Mouse (Mus musculus): Measurements from ENCODE around the gene Myh7. TPM values are rescaled to one million over a fixed set of nuclear protein-coding genes. Genes with fewer than 3 reads are reported as not detected.

Gene Myh7
- polyA plus RNA-seq, 1 experiment from 2014 or later = 2.0 TPM

DNA sequence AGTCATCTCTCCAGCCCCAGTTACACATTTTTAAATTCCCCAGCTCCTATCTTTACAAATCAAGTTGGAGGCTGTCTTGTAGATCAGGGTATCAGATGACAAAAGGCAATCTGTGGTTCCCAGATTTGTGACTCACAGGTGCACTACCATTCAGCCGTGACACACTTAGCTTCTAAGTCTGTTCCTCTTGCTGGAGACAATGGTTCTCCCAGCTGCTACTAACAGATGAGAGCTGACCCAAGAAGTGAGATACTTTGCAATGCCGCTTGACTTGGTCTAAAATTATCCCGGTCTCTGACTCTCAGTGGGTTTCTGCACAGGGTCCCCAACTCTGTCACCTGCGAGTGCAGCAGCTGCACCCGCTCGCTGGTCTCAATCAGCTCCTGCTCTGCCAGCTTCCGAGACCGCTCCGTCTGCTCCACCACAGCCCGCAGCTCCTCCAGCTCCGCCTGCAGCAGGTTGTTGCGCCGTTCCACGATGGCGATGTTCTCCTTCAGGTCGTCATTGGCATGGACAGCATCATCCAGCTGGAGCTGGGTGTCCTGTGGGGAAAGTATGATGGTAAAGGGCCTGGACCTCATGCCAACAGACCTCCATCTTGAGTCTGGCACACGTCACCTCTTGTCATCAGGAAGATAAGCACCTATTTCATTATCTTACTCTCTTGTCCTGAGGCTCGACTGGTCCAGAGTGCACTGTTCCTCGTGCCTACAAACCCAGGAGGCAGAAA is 48.3 kb downstream of the Myh7 start:
- Histone ChIP-seq H3K27me3 (ENCODE audit: control insufficient read depth, insufficient read depth, low read length) (no peaks in the 10 kb centered on the region), H3K4me3 (ENCODE audit: low read length) (no peak overlapping the region), H3K9ac (ENCODE audit: low read depth, low read length) (no peak overlapping the region), H3K36me3 (ENCODE audit: control insufficient read depth, insufficient read depth, low read length) (no peaks in the 10 kb centered on the region), H3K4me1 (ENCODE audit: control insufficient read depth, insufficient read depth, low read length) (no peaks in the 10 kb centered on the region), H3K4me2 (replicated peaks; ENCODE audit: low read depth, low read length) (no peak overlapping the region), H3K9me3 (ENCODE audit: control insufficient read depth, low read length) (no peaks in the 10 kb centered on the region), H3K27ac (ENCODE audit: low read depth, low read length) (no peak overlapping the region)
- no peak for ATAC-seq (ENCODE audit: low FRiP score, low TSS enrichment)
- 55% methylated on average over 19 of the region's 19 CpGs for WGBS

DNA sequence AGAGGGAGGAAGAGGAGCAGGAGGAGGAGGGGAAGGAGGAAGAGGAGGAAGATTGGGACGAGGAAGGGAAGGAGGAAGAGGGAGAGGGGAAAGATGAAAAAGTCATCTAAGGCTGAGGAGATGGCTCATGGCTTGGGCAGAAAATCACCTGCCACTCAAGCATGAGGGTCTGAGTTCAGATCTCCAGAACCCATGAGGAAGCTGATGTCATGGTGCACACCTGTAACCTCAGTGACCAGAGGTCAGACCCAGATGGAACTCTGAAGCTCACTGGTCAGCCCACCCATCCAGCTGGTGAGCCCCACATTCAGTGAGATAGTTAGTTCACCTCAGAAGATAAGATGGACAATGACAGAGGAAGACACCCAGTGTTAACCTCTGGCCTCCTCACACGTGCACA is 49.5 kb downstream of the Myh7 start:
- Histone ChIP-seq H3K9ac (ENCODE audit: low read depth, low read length) (no peak overlapping the region), H3K27ac (ENCODE audit: low read depth, low read length) (no peak overlapping the region), H3K4me2 (replicated peaks; ENCODE audit: low read depth, low read length) (no peak overlapping the region), H3K4me3 (ENCODE audit: low read length) (no peak overlapping the region), H3K9me3 (ENCODE audit: control insufficient read depth, low read length) (no peaks in the 10 kb centered on the region), H3K36me3 (ENCODE audit: control insufficient read depth, insufficient read depth, low read length) (no peaks in the 10 kb centered on the region), H3K4me1 (ENCODE audit: control insufficient read depth, insufficient read depth, low read length) (0 out of 2 replicates have a peak, but pooled peaks cover under 1% of the 10 kb centered on the region), H3K27me3 (ENCODE audit: control insufficient read depth, insufficient read depth, low read length) (no peaks in the 10 kb centered on the region)
- no peak for ATAC-seq (ENCODE audit: low FRiP score, low TSS enrichment)
- 75% methylated on average over 2 of the region's 2 CpGs for WGBS

DNA sequence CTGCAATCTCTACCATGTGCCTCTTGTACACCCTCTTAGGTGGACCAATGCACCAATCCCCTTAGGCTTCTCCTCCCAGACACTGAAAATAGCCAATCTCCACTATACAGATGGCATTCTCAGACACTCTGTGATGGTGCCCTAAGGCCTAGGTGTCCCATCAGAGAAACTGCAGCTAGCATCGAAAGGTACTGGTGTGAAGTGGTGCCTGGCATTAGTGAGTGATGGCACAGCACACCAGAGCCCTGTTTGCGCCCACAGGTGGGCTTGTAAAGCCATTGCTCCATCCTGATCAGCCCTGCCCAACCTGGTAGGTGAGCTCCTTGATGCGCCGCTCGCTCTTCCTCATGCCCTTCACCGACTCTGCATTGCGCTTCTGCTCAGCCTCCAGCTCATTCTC is 50.5 kb downstream of the Myh7 start:
- no peak for ATAC-seq (ENCODE audit: low FRiP score, low TSS enrichment)
- H3K9ac ChIP-seq (ENCODE audit: low read depth, low read length) = no peak overlapping the region
- H3K27ac ChIP-seq (ENCODE audit: low read depth, low read length) = no peak overlapping the region
- H3K36me3 ChIP-seq (ENCODE audit: control insufficient read depth, insufficient read depth, low read length) = no peaks in the 10 kb centered on the region
- H3K4me3 ChIP-seq (ENCODE audit: low read length) = no peak overlapping the region
- H3K9me3 ChIP-seq (ENCODE audit: control insufficient read depth, low read length) = no peaks in the 10 kb centered on the region
- H3K4me1 ChIP-seq (ENCODE audit: control insufficient read depth, insufficient read depth, low read length) = 0 out of 2 replicates have a peak, but pooled peaks cover 8% of the 10 kb centered on the region
- 94% methylated on average over 7 of the region's 7 CpGs for WGBS
- H3K27me3 ChIP-seq (ENCODE audit: control insufficient read depth, insufficient read depth, low read length) = no peaks in the 10 kb centered on the region
- H3K4me2 ChIP-seq (replicated peaks; ENCODE audit: low read depth, low read length) = no peak overlapping the region

DNA sequence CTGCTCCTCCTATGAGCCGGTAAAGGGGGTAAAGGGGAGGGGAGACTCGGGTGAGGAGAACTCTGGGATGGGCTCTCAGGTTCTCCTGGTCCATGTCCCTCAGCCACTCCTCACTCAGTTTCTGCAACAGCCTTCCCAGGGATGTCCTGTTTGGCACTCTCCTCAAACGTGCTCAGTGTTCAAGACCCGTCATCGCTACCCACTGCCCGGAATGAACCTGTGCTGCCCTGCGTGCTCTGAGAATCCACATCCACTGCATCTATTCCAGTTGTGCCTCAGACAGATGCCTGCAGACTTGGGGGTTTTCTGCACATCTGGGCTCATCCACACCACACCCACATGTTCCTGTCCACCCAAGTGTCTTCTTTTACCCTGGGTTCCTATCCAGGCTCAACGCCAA is 51.9 kb downstream of the Myh7 start:
- Histone ChIP-seq H3K4me1 (ENCODE audit: control insufficient read depth, insufficient read depth, low read length) (0 out of 2 replicates have a peak, but pooled peaks cover 8% of the 10 kb centered on the region), H3K36me3 (ENCODE audit: control insufficient read depth, insufficient read depth, low read length) (no peaks in the 10 kb centered on the region), H3K27me3 (ENCODE audit: control insufficient read depth, insufficient read depth, low read length) (no peaks in the 10 kb centered on the region), H3K4me3 (ENCODE audit: low read length) (no peak overlapping the region), H3K9ac (ENCODE audit: low read depth, low read length) (no peak overlapping the region), H3K4me2 (replicated peaks; ENCODE audit: low read depth, low read length) (no peak overlapping the region), H3K9me3 (ENCODE audit: control insufficient read depth, low read length) (no peaks in the 10 kb centered on the region), H3K27ac (ENCODE audit: low read depth, low read length) (no peak overlapping the region)
- 93% methylated on average over 8 of the region's 8 CpGs for whole genome bisulfite sequencing
- ATAC-seq (ENCODE audit: low FRiP score, low TSS enrichment) = no peak

DNA sequence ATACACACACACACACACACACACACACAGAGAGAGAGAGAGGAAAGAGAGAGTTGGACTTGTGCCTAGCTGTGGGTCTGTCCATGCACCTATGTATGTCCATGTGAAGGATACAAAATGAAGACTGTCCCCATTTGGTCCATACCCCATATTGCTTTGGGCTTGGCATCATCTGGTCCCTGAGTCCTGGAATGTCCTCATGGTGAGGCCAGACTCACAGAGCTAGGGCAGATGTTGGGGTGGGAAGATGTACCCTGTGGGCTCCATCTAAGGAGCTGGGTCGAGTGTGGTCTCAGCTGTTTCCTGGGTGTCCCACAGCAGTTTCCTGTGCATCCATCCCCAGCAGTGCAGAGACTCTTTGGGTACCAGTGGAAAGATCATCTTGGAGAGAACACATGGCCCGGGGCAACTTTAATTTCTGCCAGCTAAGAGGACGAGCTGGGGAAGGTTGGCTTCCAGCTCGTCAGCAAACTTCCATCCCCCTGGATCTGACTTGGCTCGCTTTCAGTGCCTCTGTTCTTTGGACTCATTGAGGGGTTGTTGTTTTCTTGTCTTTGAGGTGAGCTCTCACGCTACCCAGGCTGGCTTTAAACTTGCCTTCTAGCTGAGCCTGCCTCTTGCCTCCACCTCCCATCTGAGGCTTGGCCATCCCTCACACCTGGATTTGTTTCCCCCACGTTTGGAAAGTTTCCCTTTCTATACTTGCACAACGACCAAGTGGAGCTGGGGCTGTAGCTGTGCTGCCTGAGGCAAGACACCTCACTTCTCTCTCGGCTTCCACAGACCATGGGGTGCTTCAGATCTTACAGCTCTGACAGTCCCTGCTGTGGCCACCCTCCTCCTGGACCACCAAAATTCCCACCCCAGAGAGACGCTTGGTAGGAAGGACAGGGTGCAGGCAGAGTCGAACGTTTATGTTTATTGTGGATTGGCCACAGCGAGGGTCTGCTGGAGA is 53.1 kb downstream of the Myh7 start:
- Histone ChIP-seq H3K36me3 (ENCODE audit: control insufficient read depth, insufficient read depth, low read length) (no peaks in the 10 kb centered on the region), H3K4me3 (ENCODE audit: low read length) (no peak overlapping the region), H3K27ac (ENCODE audit: low read depth, low read length) (no peak overlapping the region), H3K9me3 (ENCODE audit: control insufficient read depth, low read length) (no peaks in the 10 kb centered on the region), H3K4me1 (ENCODE audit: control insufficient read depth, insufficient read depth, low read length) (peaks cover 14% of the 10 kb centered on the region), H3K4me2 (replicated peaks; ENCODE audit: low read depth, low read length) (no peak overlapping the region), H3K27me3 (ENCODE audit: control insufficient read depth, insufficient read depth, low read length) (no peaks in the 10 kb centered on the region), H3K9ac (ENCODE audit: low read depth, low read length) (no peak overlapping the region)
- no peak for ATAC-seq (ENCODE audit: low FRiP score, low TSS enrichment)
- WGBS = 67% methylated on average over 13 of the region's 13 CpGs

DNA sequence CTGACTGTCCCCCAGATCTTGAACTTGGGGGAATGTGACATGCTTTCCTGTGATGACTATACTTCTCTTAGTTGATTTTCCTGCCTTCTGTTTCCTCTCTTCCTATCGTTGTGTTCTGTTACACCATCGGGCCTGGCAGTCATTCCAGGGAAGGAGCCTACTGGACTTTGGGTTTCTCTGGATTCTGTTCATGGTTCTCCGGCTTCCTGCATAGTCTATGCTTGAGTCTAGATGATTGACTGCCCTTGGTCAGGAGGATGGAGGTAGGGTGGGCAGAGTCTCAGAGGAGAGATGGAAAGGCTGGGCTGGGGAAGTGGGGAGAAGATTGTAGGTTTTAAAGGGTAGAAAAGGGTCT is 54.3 kb downstream of the Myh7 start:
- WGBS = 74% methylated on average over 3 of the region's 3 CpGs
- peaks cover 17% of the 10 kb centered on the region for H3K4me1 ChIP-seq (ENCODE audit: control insufficient read depth, insufficient read depth, low read length)
- ATAC-seq (ENCODE audit: low FRiP score, low TSS enrichment) = no peak
- no peaks in the 10 kb centered on the region for H3K27me3 ChIP-seq (ENCODE audit: control insufficient read depth, insufficient read depth, low read length)
- H3K9me3 ChIP-seq (ENCODE audit: control insufficient read depth, low read length) = no peaks in the 10 kb centered on the region
- H3K4me3 ChIP-seq (ENCODE audit: low read length) = no peak overlapping the region
- no peaks in the 10 kb centered on the region for H3K36me3 ChIP-seq (ENCODE audit: control insufficient read depth, insufficient read depth, low read length)
- no peak overlapping the region for H3K9ac ChIP-seq (ENCODE audit: low read depth, low read length)
- no peak overlapping the region for H3K27ac ChIP-seq (ENCODE audit: low read depth, low read length)
- no peak overlapping the region for H3K4me2 ChIP-seq (replicated peaks; ENCODE audit: low read depth, low read length)

DNA sequence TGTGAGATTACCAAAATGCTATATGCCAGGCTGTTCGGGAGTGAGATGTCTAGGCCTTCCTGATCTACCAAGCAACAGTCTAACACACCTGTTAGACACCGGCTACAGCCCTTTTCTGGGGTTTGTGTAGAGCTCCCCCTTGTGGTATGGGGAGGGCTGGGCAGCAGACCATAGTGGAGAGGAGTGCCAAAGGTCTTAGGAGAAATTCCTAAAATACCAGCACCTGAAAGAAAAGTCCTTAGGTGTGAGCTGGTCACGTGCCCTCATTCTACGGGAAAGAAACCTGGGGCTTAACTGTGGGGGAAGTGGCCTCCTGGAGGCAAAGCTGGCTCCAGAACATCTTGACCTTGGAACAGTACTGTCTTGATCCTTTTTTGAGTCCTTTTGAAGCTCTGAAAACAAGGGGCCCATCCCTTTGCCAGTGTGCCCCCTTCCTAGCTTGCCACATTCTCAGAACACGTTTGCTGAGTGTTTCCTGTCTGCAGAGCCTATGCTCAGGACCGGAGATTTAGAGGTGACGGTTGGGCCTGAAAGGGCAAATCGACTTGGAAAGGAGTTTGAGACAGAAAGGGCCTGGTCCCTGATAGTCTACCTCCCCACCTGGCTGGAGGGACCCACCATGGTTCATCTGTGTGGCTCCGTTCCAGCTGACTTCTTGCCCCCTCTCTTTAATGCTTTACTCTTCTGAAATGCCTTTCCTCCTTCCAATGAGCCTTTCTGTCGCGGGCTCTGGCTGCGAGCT is 54.8 kb downstream of the Myh7 start:
- Histone ChIP-seq H3K4me2 (replicated peaks; ENCODE audit: low read depth, low read length) (no peak overlapping the region), H3K9ac (ENCODE audit: low read depth, low read length) (no peak overlapping the region), H3K27me3 (ENCODE audit: control insufficient read depth, insufficient read depth, low read length) (no peaks in the 10 kb centered on the region), H3K27ac (ENCODE audit: low read depth, low read length) (no peak overlapping the region), H3K36me3 (ENCODE audit: control insufficient read depth, insufficient read depth, low read length) (no peaks in the 10 kb centered on the region), H3K9me3 (ENCODE audit: control insufficient read depth, low read length) (no peaks in the 10 kb centered on the region), H3K4me3 (ENCODE audit: low read length) (no peak overlapping the region), H3K4me1 (ENCODE audit: control insufficient read depth, insufficient read depth, low read length) (peaks cover 17% of the 10 kb centered on the region)
- WGBS = 49% methylated on average over 12 of the region's 12 CpGs
- ATAC-seq (ENCODE audit: low FRiP score, low TSS enrichment) = peak; percentile 51; the same call in 1 of the 2 replicates

DNA sequence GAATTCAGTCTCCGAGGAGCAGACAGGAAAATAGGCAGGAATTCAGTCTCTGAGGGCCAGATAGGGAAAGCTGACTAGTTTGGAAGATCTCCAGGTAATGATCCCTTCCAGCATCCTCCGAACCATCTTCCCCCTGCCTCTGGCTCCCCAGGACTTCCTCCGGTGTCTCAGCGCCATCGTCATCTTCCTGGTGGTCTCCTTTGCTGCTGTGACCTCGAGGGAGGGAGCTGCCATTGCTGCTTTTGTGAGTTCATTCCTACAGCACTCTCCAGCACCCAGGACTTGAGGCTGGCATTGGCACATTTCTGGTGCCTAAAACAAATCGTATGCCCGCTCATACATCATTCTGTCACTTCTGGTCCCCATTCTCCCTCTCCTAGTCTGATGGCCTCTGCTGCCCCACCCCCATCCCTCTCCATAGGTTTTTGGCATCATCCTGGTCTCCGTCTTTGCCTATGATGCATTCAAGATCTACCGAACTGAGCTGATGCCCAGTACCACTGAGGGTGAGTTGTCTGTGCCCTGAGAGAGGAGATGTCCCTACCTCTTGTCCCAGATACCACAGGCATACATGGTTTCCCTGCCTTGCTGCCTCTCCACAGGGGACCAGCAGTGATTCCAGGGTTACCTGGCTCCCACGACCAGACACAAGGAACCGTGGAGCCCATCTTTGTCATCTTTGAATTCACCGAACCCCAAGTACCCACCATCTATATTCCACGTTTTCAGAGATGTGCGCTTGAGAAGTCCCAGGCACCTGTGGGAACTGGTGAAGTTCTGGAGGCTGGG is 55.8 kb downstream of the Myh7 start:
- Histone ChIP-seq H3K27me3 (ENCODE audit: control insufficient read depth, insufficient read depth, low read length) (no peaks in the 10 kb centered on the region), H3K4me1 (ENCODE audit: control insufficient read depth, insufficient read depth, low read length) (peaks cover 17% of the 10 kb centered on the region), H3K9ac (ENCODE audit: low read depth, low read length) (no peak overlapping the region), H3K4me3 (ENCODE audit: low read length) (no peak overlapping the region), H3K9me3 (ENCODE audit: control insufficient read depth, low read length) (no peaks in the 10 kb centered on the region), H3K4me2 (replicated peaks; ENCODE audit: low read depth, low read length) (no peak overlapping the region), H3K36me3 (ENCODE audit: control insufficient read depth, insufficient read depth, low read length) (no peaks in the 10 kb centered on the region), H3K27ac (ENCODE audit: low read depth, low read length) (no peak overlapping the region)
- WGBS = 83% methylated on average over 15 of the region's 15 CpGs
- no peak for ATAC-seq (ENCODE audit: low FRiP score, low TSS enrichment)

All from kidney, embryonic 14.5 days (tissue).